Mouse (Mus musculus) c-Kit-positive CD71-negative TER-119-negative erythroid progenitor cells, embryonic 14.5 days (primary cell): ENCODE data around the gene Mrps5.
"Not testable (repeated sequence)": the region's sequence is repeated elsewhere in the genome, so short reads cannot be mapped to it uniquely, and the experiment has no call there.

Experiments used
- DNase-seq: peaks from one replicate; pipeline ENCODE4 v3.0.0-alpha.2; 2013; ENCODE audit warnings: low read depth

Gene Mrps5

DNA sequence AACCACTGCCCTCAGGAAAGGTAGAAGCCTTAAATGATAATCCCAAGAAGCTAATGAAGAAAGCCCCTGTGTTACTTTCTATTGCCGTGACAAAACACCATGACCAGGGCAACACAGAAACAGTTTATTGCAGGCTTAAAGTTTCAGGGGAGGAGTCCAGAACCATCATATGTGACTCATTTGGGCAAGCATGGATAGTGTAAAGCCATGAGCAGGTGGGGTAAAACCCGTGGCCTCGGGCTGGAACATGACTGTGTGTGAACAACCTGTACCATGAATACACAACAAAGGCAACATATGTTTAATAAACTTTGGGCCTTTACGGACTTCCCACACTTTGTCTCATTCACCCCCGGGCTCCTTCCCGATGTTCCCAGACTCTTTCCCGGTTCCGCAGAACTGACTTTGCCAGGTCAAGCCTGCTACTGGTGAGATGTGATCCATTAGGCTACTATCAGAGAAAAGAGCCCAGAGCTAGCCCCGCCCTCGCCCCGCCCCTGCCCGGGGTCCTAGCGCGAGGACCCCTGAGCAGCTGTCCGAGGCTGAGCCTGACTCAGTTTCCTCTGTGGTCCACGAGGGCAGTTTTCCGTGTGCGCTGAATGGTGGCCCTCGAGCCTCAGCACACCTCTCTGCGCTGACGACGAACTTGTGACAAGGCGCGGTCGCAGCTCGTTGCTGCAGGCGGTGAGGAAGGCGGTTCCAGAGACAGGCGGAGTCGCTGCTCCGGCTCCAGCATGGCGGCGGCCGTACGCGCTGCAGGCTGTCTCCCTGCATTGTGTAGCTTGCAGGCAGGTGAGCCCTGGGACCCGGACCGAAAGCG is at the start of gene Mrps5, which contains the start of gene Zfp661:
Mrps5 (plus strand) TSS at position 529 of the 820 bp plus-strand sequence.
Zfp661 (minus strand) TSS at position 401 of the 820 bp plus-strand sequence.
- peak; percentile 68 for DNase-seq

DNA sequence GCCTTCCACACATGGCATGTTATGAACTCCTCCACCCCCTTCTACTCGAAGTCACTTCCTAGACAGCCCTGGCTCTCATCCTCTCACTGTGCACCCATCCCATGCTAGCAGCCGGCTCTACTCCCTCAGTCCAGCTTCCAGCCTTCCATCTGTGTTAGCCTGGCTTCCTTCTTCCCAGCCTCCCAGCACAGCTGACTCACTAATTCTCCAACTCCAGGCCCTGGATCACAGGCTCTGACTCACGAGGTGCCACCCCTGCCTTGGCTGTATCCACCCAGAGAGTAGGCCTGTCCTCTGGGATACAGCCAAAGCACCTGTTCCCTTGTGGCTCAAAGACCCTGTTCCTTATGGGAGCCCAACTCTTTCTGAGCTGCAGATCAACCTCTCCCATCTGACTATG is 49.5 kb upstream of the Mrps5 start:
- no peak for DNase-seq

DNA sequence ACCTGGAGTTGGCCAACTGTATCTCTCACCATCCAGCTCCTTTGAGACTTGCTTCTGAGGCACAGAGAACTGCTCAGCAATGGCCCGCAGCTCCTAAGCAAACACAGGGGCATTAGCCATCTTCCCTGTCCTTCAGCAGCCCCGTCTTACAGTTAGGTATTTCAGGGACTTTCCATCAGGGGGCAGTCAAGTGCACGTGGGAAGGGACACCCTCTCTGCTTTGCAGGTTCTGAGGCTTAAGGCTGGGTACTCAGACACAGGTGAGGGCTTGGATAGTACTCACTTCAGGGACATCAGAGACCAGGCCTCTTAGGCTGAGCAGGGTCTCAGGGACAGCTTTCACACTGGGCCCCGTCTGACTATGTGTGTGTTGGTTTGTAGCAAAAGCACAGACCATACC is 47.5 kb upstream of the Mrps5 start:
- peak; percentile 14 for DNase-seq

DNA sequence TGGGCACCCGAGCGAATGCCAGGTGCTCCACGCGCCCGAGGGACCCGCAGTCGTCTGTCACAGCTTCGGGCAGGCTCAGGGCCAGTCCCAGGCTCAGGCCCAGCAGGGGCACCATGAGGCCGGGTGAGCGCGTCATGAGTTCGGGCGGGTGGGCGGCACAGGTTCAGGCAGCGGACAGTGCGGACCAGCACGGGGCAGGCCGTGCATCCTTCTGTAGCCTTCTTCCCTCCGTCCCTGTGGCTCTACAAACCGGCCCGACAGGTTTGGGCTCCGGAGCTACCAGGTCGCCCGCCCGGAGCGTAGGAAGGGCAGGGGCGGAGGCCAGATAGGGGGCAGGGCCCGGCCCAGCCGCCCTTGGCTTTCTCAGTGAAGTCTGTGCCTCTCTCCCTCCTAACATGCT is 45.8 kb upstream of the Mrps5 start, which contains the start of gene Prom2:
Prom2 (minus strand) TSS at position 283 of the 400 bp plus-strand sequence.
- DNase-seq = no peak

DNA sequence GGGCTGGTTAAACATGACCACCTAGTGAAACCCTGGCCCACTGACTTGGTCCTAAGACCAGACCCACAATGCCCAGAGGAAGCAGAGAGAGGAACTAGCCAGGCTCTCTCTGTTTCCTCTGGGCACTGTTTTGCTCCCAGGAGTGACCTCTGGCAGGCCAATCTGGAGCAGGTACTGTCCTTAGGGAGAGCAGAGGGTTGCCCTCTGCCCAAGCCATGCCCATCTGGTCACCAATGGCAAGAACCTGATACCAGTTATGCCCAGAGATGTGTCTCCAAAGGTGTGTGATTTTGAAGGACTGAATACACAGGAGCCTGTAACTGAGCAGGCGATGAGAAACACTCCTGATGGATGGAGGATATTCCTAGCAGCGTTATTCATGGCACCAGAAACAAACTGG is 45.3 kb upstream of the Mrps5 start:
- no peak for DNase-seq

DNA sequence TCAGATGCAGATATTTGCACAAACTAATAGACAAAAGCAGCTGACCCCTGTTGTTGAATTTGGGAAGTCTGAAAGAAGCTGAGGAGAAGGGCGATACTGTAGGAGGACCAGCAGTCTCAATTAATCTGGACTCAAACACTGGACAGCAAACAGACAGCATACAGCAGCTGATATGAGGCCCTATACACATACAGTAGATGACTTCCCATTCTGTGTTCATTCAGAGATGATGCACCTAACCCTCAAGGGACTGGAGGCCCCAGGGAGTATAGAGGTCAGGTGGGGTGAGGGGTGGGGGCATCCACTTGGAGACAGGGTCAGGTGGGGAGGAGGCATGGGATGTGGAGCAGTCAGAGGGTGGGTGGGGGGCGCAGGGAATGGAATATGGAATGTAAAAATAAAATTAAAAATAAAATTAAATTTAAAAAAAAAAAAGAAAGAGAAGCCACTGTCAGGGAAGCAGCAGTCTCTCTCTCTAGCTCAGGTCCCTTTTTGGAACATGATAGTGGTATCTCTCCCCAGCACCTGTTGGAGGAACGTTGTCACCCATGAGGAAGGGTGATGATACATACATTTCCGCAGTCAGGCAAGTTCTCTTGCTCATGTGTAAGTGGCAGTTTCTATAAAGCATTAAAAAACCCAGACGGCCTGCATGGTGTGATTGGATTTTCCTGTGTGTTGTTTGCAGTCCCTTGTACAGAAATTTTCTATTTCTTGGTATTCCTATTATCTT is 38.5 kb upstream of the Mrps5 start:
- DNase-seq = no peak

DNA sequence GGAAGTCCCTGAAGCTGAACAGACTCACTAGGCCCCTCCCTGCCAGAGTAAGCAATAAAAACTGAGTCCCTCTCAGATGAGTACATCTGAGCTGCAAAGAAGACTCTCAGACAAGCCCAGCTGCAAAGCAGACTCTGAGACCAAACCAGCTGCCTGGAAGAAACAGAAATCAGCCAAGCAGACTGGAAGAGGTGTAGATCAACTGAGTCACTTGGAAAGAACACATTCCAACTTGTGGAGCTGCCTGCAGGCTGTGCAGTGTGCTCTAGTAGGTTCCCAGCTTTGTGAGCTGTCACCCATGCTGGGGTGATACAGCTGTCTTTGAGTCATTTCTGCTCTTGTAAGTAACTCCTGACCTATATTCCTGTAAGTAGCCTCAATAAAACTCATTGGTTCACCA is 37.3 kb upstream of the Mrps5 start:
- DNase-seq = no peak

DNA sequence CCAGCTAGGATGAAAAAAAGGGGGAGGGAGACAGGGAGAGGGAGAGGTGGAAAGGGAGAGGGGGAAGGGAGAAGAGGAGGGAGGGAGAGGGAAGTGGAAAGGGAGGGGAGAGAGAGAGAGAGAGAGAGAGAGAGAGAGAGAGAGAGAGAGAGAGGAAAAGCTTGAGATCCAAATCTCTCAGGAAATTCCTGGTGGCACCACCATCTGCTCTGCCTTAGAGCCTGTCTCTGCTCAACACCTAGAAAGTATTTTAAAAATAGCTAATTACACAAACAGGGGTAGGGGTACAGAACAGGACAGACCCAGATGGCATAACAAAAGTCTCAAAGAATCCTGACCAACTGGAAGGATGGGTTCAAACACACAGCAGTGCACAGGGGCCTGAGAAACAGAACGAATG is 36.6 kb upstream of the Mrps5 start:
- DNase-seq = no peak

DNA sequence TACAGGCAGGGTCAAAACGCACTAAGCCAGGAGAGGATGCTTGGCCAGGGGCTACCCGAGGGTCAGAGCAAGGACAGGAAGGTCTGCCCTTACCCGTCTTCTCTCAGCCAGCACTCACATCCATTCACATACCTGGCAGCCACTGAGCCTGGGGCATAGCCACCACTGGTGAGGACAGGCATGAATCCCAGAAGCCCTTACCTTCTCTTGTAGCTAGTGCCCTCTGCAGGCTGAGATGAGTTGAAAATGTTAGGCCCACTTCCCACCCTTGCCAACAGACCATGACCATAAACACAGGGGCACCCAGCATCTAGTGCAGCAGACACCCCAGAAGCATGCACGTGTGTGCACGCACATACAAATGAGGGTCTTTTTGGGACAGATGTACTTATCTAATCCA is 35.9 kb upstream of the Mrps5 start:
- no peak for DNase-seq

DNA sequence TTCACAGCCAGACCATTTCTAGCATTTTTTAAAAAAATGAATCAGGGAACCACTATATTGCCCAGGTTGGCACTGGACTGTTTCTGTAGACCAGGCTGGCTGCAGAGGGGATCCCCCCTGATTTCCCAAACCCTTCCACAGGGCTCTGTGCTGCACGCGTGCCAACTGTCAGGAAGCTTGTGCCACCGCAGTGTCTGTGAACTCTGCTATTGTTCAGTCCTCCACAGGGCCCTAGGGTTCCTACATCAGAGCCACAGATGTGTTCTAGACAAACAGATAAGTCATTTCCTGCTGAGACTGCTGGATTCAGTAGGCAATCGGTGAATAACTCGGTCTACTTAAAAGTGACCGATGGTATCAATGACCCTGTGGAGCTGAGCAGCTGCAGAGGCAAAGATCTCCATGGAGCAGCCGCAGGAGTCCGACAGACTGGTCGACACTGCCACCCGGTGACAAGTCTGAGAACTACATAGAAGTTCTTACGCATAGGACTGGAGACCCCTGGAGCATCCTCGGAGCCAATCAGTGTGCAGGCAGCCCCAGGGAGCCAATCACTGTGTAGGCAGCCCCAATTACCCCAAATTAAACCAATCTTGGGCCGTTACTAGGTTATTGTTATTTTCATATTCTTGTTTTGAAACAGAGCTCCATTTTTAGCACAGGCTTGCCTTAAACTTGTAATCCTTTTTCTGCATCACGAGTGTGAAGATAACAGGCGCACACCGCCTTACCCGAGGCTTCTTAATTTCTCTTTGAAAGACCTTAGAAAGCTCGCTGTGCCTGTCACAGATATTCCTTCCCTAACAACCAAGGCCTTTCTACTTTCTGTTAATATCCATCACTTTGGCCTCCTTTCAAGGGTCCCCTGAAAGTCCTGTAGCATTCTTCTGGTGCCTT is 27.7 kb upstream of the Mrps5 start:
- peak; percentile 74 for DNase-seq

DNA sequence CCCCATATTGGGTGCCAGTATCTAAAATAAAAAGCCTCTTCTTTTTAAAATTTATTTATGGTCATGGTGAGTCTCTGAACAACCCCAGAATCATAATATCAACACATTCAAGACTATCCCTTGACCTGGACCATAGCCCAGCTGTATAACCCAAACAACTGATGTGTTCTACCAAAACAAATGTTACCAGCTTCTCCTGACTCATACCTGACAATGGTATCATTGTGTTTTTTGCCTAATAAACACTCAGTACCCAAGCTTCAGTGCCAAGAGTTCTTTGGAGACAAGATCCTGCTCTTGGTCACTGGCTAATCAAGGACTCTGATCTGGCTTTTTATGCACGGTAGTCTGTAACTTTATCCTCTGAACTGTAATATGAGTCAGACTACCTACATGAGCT is 13.7 kb upstream of the Mrps5 start:
- DNase-seq = no peak

DNA sequence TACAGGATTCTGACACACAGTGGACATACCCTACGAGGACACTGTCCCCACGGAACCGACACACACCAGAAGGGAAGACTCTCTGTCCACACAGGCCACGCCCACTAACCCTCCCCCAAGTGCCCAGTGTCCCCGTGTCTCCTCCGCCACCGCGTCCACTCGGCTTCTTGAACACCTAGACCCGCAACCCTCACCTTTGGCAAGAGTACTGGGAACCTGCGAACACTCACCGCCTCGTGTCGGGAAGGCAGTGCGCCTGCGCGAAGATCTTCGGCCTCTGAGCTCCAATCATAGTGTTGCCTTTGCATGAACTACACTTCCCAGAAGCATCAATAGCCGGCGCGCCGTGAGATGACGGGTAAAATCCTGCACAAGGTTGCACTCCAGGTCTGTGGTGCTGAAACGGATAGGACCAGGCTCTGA is 2.6 kb upstream of the Mrps5 start:
- DNase-seq = peak; percentile 93

DNA sequence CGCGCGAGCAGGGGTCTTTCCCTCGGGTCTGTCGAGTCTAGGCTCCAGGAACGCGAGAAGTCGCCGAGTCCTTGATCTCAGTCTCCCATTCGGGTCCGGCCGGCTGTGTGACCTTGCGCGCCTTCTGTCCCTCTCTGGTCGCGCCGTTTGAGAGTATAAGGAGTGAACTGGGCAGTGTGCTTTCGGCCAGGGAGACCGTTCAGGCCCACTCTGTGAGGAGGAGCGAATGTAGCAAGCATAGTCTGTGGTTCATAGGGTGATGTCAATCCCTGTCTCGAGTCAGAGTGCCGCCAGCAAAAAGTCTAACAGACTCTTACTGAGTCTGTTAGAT is 457 bp downstream of the Mrps5 start:
- DNase-seq = no peak

DNA sequence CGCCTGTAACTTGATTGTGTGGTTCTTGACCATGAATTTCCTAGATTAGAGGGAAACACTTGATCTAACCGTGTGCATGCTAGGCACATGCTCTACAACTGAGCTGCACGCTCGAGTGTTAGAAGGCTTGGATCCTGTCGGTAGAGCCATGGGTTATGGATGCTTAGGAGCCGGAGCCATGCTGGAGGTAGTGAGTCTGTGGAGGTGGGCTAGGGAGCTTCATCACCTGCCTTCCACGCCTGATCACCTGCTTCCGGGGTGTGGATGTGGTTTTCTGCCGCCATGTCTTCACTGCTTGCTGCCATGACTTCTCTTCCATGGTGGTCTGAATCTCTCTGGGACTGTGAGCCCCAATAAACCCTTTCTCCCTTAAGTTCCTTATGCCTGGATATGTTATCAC is 1.9 kb downstream of the Mrps5 start:
- no peak for DNase-seq

DNA sequence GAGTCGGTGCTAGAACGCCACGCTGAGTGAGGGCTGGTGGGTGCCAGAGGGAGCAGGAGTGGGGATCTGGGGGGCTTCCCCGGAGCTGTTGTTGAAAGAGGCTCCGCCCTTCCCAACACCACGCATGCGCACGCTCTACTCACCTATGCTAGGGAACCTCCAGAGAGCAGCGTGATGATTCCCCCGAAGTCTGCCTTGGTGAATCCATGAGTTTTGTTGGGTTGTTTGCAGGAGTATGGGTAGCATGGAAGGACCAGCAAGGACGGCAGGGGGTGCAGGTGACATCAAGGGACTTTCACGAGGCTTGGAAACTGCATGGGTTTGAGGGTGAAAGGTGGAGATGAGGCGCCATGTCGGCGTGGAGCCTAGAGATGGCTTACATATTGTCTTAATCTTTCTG is 3.2 kb downstream of the Mrps5 start:
- DNase-seq = no peak

DNA sequence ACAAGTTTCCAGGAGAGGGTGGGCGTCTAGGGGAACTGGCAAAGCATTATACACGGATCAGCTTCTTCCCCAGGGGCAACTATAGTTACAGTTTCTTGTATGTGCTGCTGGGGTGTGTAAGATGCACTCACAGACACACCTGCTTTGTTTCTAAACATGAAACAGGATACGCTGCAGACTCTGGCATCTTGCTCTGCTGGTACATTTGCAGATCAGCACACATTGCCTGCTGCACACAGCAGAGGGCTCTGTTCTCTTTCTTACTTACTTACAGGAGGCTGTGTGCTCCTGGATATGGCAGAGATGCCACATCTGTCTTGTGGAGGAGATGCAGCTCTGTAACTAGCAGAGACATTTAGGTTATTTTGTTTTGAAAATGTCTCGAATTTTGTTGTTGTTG is 3.8 kb downstream of the Mrps5 start:
- no peak for DNase-seq

DNA sequence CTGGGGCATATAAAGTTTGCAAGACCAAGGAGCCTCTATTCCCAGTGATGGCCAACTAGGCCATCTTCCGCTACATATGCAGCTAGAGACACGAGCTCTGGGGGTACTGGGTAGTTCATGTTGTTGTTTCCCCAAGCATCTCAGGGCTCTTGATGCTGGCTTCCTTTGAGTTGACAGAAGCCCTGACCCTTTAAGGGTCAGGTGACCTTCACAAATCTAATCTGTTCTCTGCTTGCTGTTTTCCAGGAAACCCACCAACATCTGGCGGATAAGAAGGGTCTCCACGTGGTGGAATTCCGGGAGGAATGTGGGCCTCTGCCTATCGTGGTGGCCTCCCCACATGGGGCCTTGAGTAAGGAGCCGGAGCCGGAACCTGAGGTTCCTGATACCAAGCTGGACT is 16.4 kb downstream of the Mrps5 start:
- not testable (repeated sequence) for DNase-seq

DNA sequence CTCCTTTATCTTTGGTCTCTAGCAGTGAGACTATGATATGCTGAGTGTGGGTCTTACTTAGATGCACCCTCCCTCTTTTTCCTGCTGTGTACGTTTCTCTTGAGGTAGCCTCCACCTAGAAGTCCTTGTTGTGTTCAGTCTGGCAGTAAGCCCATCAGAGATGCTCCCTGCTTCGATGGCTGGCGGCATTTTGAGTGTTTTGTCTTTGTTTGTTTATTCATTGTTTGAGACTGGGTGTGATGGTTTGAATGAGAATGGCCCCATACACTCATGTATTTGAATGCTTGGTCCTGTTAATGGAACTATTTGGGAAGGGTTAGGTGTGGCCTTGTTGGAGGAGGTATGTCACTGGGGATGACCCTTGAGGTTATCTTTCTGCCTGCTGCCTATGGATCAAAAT is 18.2 kb downstream of the Mrps5 start:
- no peak for DNase-seq

DNA sequence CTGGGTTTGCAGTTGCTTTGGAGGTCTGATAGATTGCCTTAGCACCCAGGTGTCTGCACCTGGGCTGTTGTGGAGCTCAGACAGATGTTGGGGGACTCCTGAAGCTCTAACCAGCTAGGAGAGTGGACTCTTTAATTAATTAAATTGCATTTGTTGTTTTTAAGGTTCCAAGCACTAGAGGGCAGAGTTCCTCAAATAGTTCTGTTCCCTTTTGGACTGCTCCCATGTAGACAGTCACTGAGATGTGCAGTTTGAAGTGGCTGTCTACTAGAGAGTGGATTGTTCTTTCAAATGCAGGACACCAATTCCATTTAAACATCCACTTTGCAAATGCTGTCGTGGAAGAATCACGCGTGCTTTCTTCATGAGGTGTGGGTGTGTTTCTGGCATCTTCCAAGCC is 21.2 kb downstream of the Mrps5 start:
- peak; percentile 36 for DNase-seq

DNA sequence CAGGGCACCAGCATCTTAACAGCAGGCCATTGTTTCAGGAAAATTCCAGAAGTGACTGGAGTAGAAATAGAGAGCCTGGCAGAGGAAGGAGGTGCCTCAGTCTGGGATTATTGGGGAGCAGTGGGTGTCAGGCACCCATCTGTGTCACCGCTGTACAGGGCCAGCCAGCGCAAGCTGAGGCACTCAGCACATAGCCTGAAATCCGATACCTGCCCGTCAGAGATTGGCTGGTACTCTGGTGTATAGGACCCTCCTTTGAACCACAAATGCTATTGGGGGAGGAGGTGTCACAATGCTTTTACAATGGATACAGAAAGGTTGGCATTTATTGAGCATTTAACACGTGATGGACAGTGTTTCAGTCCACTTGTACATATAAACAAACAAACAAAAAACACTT is 22.0 kb downstream of the Mrps5 start:
- DNase-seq = no peak

DNA sequence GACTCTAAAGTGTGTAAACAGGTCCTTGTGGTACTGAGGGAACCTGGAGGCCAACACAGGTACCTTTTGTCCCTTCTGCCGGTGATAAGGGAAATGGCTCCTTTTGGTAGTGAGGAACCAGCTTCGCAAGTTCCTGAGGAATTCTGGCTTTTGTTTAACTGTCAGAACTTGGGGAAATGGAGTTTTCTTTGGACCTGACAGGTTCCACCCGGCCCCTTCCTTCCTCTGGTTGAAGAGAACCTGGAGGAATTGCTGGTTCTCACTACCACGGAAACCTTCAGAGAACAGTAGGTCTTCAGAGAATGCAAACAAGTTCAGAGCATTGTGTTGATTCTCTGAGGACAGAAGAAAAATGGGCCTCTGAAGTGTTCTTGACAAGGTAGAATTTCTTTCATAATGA is 24.4 kb downstream of the Mrps5 start:
- no peak for DNase-seq

DNA sequence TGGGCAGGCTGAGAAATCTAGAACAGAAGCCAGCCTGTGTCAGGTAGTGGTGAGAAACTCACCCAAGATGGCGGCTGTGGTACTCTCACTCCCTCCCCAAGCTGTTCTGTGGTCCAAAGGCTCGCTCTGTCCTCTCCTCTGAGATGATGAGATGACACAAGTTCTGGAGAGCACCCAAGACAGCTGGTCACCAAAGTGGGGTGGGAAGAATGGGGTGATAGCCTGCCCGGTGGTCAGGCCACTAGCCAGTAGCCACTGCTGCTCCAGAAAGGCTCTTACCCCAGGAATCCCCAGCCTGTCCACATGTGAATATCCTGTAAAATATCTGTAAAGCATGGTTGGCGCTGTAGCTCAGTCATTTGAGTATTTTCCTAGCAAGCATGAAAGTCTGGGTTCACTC is 25.3 kb downstream of the Mrps5 start:
- no peak for DNase-seq

DNA sequence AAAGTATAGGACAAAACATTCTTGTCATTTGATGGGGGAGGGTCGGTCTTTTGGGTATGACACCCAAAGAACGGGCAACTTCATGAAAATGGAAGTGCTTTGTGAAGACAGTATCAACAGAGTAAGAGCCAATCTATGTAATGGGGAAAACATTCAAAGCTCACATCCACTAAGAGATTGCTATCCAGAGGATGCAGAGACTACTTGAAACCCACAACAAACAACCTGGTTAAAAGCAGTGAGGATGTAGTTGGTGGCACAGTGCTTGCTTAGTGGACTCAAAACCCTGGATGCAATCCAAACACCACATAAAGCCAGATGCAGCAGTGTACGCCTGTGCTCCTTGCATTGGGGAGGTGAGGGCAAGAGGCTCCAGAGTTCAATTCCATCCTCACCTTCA is 32.3 kb downstream of the Mrps5 start:
- DNase-seq = no peak
